Mouse (Mus musculus): ENCODE results near the gene Mmp11. TPM values are rescaled to one million over a fixed set of nuclear protein-coding genes. Genes with fewer than 3 reads are reported as not detected.

The Mmp11 gene
- polyA plus RNA-seq, 1 experiment from 2014 or later, result 133 TPM

GRCm38 (mm10) chr10:75934991-75935390 is 1.3 kb downstream of the Mmp11 start:
- no peak for ATAC-seq (ENCODE audit: insufficient number of reproducible peaks, low FRiP score, low TSS enrichment, low read depth)
- no peak overlapping the region for H3K27ac ChIP-seq (replicated peaks)
- H3K9ac ChIP-seq, result no peak overlapping the region
- peaks cover 41% of the 10 kb centered on the region for H3K4me1 ChIP-seq
- no peaks in the 10 kb centered on the region for H3K36me3 ChIP-seq
- H3K4me3 ChIP-seq (replicated peaks), result no peak overlapping the region
- H3K27me3 ChIP-seq, result peaks cover 23% of the 10 kb centered on the region
- H3K4me2 ChIP-seq (replicated peaks), result peak overlapping the region; percentile 88; the same call in 1 of the 2 replicates
- no peaks in the 10 kb centered on the region for H3K9me3 ChIP-seq (replicated peaks)
- 64% methylated on average over 1 of the region's 1 CpGs for WGBS

- peak within 1 kb of the TSS; percentile 85 for H3K27ac ChIP-seq (replicated peaks)
- H3K36me3 ChIP-seq, result peaks cover 5% of the 10 kb centered on the region; the same call in 1 of the 2 replicates
- no peaks in the 10 kb centered on the region for H3K9me3 ChIP-seq (replicated peaks)
- peaks cover 23% of the 10 kb centered on the region for H3K27me3 ChIP-seq
- ATAC-seq (ENCODE audit: insufficient number of reproducible peaks, low FRiP score, low TSS enrichment, low read depth), result no peak
- peak within 1 kb of the TSS; percentile 66 for H3K4me3 ChIP-seq (replicated peaks)
- H3K9ac ChIP-seq, result peak within 1 kb of the TSS; percentile 60
- peak within 1 kb of the TSS; percentile 95 for H3K4me2 ChIP-seq (replicated peaks)
- H3K4me1 ChIP-seq, result peaks cover 45% of the 10 kb centered on the region
- WGBS, result 33% methylated on average over 6 of the region's 6 CpGs
These were observed 3.4 kb downstream of the Mmp11 start, which contains the start of gene Chchd10 for GRCm38 (mm10) chr10:75932891-75933290. Chchd10 (plus strand) TSS chr10:75933130.

GRCm38 (mm10) chr10:75932081-75932678 is 4.1 kb downstream of the Mmp11 start:
- Histone ChIP-seq H3K9ac (peak overlapping the region; percentile 60), H3K4me2 (replicated peaks) (peak overlapping the region; percentile 95), H3K27me3 (peaks cover 21% of the 10 kb centered on the region), H3K36me3 (peaks cover 9% of the 10 kb centered on the region), H3K4me3 (replicated peaks) (peak overlapping the region; percentile 66), H3K9me3 (replicated peaks) (no peaks in the 10 kb centered on the region), H3K4me1 (peaks cover 45% of the 10 kb centered on the region), H3K27ac (replicated peaks) (peak overlapping the region; percentile 85)
- WGBS, result under 1% methylated on average over 44 of the region's 44 CpGs
- ATAC-seq (ENCODE audit: insufficient number of reproducible peaks, low FRiP score, low TSS enrichment, low read depth), result peak; percentile 74

GRCm38 (mm10) chr10:75931311-75931710 is 5.0 kb downstream of the Mmp11 start:
- no peaks in the 10 kb centered on the region for H3K9me3 ChIP-seq (replicated peaks)
- 13% methylated on average over 7 of the region's 7 CpGs for WGBS
- peak overlapping the region; percentile 95 for H3K4me2 ChIP-seq (replicated peaks)
- 0 out of 2 replicates have a peak overlapping the region, but pooled peaks have one; percentile 85 for H3K27ac ChIP-seq (replicated peaks)
- no peak overlapping the region; the same call in 1 of the 2 replicates for H3K9ac ChIP-seq
- peak overlapping the region; percentile 66 for H3K4me3 ChIP-seq (replicated peaks)
- no peak for ATAC-seq (ENCODE audit: insufficient number of reproducible peaks, low FRiP score, low TSS enrichment, low read depth)
- H3K4me1 ChIP-seq, result peaks cover 44% of the 10 kb centered on the region
- H3K36me3 ChIP-seq, result peaks cover 18% of the 10 kb centered on the region
- H3K27me3 ChIP-seq, result peaks cover 12% of the 10 kb centered on the region

- H3K4me1 ChIP-seq, result peaks cover 34% of the 10 kb centered on the region
- H3K27ac ChIP-seq (replicated peaks), result no peak overlapping the region
- no peak for ATAC-seq (ENCODE audit: insufficient number of reproducible peaks, low FRiP score, low TSS enrichment, low read depth)
- peak overlapping the region; percentile 95 for H3K4me2 ChIP-seq (replicated peaks)
- no peaks in the 10 kb centered on the region for H3K9me3 ChIP-seq (replicated peaks)
- H3K9ac ChIP-seq, result no peak overlapping the region
- peak overlapping the region; percentile 66 for H3K4me3 ChIP-seq (replicated peaks)
- H3K36me3 ChIP-seq, result peaks cover 28% of the 10 kb centered on the region
- H3K27me3 ChIP-seq, result peaks cover 2% of the 10 kb centered on the region; the same call in 1 of the 2 replicates
- 5% methylated on average over 6 of the region's 6 CpGs for WGBS
These were observed 6.0 kb downstream of the Mmp11 start for GRCm38 (mm10) chr10:75930304-75930703.

GRCm38 (mm10) chr10:75926396-75926795 is 9.9 kb downstream of the Mmp11 start:
- H3K27ac ChIP-seq (replicated peaks), result no peak overlapping the region
- no peak overlapping the region for H3K9ac ChIP-seq
- H3K4me2 ChIP-seq (replicated peaks), result no peak overlapping the region
- no peaks in the 10 kb centered on the region for H3K9me3 ChIP-seq (replicated peaks)
- ATAC-seq (ENCODE audit: insufficient number of reproducible peaks, low FRiP score, low TSS enrichment, low read depth), result no peak
- no peak overlapping the region for H3K4me3 ChIP-seq (replicated peaks)
- peaks cover 45% of the 10 kb centered on the region for H3K36me3 ChIP-seq
- no peaks in the 10 kb centered on the region for H3K27me3 ChIP-seq
- H3K4me1 ChIP-seq, result peaks cover 34% of the 10 kb centered on the region
- 59% methylated on average over 13 of the region's 13 CpGs for WGBS

GRCm38 (mm10) chr10:75924324-75924723 is 12.0 kb downstream of the Mmp11 start:
- Histone ChIP-seq H3K36me3 (peaks cover 45% of the 10 kb centered on the region), H3K4me2 (replicated peaks) (no peak overlapping the region), H3K9me3 (replicated peaks) (no peaks in the 10 kb centered on the region), H3K27ac (replicated peaks) (no peak overlapping the region), H3K4me1 (peaks cover 25% of the 10 kb centered on the region), H3K27me3 (no peaks in the 10 kb centered on the region), H3K4me3 (replicated peaks) (no peak overlapping the region), H3K9ac (no peak overlapping the region)
- 62% methylated on average over 2 of the region's 2 CpGs for WGBS
- ATAC-seq (ENCODE audit: insufficient number of reproducible peaks, low FRiP score, low TSS enrichment, low read depth), result no peak

- H3K9me3 ChIP-seq (replicated peaks), result no peaks in the 10 kb centered on the region
- peak overlapping the region; percentile 76 for H3K4me2 ChIP-seq (replicated peaks)
- peak overlapping the region; percentile 78 for H3K4me3 ChIP-seq (replicated peaks)
- H3K27me3 ChIP-seq, result no peaks in the 10 kb centered on the region
- peak; percentile 27 for ATAC-seq (ENCODE audit: insufficient number of reproducible peaks, low FRiP score, low TSS enrichment, low read depth)
- peak overlapping the region; percentile 88 for H3K9ac ChIP-seq
- H3K4me1 ChIP-seq, result peaks cover 46% of the 10 kb centered on the region
- 3% methylated on average over 22 of the region's 22 CpGs for WGBS
- H3K36me3 ChIP-seq, result peaks cover 34% of the 10 kb centered on the region
- H3K27ac ChIP-seq (replicated peaks), result peak overlapping the region; percentile 96
These were observed 14.4 kb downstream of the Mmp11 start for GRCm38 (mm10) chr10:75921726-75922560.

- Histone ChIP-seq H3K27ac (replicated peaks) (peak within 1 kb of the TSS; percentile 96), H3K36me3 (peaks cover 34% of the 10 kb centered on the region), H3K27me3 (no peaks in the 10 kb centered on the region), H3K9me3 (replicated peaks) (no peaks in the 10 kb centered on the region), H3K4me1 (peaks cover 54% of the 10 kb centered on the region), H3K4me3 (replicated peaks) (peak within 1 kb of the TSS; percentile 78), H3K4me2 (replicated peaks) (peak within 1 kb of the TSS; percentile 76), H3K9ac (peak within 1 kb of the TSS; percentile 88)
- ATAC-seq (ENCODE audit: insufficient number of reproducible peaks, low FRiP score, low TSS enrichment, low read depth), result peak; percentile 89
- WGBS, result under 1% methylated on average over 76 of the region's 76 CpGs
These were observed 15.1 kb downstream of the Mmp11 start, which contains the start of gene Smarcb1 for GRCm38 (mm10) chr10:75921026-75921725. Smarcb1 (minus strand) TSS chr10:75921617.

- Histone ChIP-seq H3K4me1 (peaks cover 61% of the 10 kb centered on the region), H3K9ac (no peak overlapping the region), H3K4me2 (replicated peaks) (no peak overlapping the region), H3K36me3 (peaks cover 28% of the 10 kb centered on the region), H3K9me3 (replicated peaks) (no peaks in the 10 kb centered on the region), H3K4me3 (replicated peaks) (no peak overlapping the region), H3K27me3 (no peaks in the 10 kb centered on the region), H3K27ac (replicated peaks) (no peak overlapping the region)
- WGBS, result 84% methylated on average over 5 of the region's 5 CpGs
- ATAC-seq (ENCODE audit: insufficient number of reproducible peaks, low FRiP score, low TSS enrichment, low read depth), result no peak
These were observed 17.3 kb downstream of the Mmp11 start for GRCm38 (mm10) chr10:75919026-75919425.

- Histone ChIP-seq H3K9ac (no peak overlapping the region), H3K27ac (replicated peaks) (peak overlapping the region; percentile 25; the same call in 1 of the 2 replicates), H3K4me3 (replicated peaks) (no peak overlapping the region), H3K9me3 (replicated peaks) (no peaks in the 10 kb centered on the region), H3K4me2 (replicated peaks) (no peak overlapping the region), H3K36me3 (peaks cover 40% of the 10 kb centered on the region), H3K4me1 (peaks cover 55% of the 10 kb centered on the region), H3K27me3 (no peaks in the 10 kb centered on the region)
- 36% methylated on average over 8 of the region's 8 CpGs for WGBS
- ATAC-seq (ENCODE audit: insufficient number of reproducible peaks, low FRiP score, low TSS enrichment, low read depth), result no peak
These were observed 19.5 kb downstream of the Mmp11 start for GRCm38 (mm10) chr10:75916840-75917239.
